Mouse (Mus musculus) right cerebral cortex, adult 18-20 months (tissue): Measurements from ENCODE around the gene Pde4d.

Experiments used
- DNase-seq: peaks from one replicate; pipeline ENCODE4 v3.0.0; 2022; ENCODE audit warnings: mixed read lengths

The Pde4d gene

DNA sequence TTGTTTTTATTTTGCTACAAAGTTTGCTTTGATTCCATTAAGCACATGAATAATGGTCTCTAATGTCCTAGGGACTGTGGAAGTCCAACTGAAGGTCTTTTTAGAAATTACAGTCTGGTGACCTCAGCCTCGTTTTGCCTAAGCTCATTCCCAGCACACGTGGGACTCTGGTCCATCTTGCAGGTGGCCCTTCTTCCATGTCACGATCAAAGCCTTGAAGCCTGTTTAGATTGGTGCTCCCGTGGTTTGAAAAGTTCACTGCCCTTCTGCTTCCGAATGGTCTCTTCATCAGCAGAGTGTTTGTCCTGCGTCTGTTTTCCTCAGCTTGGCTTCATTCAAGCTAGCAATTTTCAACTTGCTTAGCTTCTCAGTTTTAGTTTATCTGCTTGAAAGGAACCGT, 389.4 kb downstream of the Pde4d start:
- DNase-seq: no peak

DNA sequence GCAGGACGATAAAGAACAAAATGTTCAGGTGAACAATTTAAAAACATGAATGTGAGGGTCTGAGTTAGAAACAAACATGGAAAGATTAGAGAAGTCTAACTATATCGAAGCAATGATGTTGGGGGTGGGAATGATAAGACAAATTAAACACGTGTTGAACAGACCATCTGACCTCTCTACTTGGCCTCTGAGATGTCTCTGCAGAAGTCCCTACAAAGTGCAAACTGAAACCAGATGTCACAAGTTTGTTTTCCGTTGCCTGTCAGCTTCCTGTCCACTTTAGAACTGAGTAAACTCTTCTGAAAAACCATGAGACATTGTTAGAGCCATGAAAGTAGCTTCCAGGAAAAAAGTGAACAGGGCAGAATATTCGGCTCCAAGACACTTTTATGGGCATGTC, 404.3 kb downstream of the Pde4d start:
- DNase-seq: no peak

DNA sequence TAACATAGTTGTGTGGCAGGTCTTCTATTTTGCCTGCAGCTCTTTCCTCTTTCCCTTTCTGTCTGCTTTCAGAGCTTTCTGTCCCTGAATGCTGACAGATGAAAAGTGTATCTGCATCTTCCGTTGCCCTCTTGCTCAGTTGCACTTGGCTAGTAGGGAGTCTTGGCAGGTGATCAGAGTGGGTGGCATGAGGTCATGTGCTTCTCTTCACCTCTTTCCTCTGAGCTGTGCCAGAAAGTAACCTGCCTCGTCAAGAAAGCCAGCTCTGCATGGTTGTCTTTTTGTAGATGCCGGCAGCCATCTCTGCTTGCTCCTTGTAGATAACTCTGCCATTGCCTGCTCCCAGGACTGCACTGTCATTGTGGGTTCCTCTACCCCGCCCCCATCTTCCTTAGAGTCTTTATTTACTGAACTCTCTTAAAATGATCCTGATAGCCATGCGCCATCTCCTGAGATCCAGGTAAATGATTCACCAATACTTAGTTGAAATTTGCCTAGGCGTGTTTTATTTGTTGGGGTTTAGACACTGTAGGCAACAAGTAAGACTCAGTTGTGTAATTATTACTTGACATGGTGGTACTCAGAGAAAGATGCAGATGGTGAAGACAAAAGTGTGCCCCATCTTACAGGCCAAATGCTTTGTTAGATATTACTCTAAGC, 407.2 kb downstream of the Pde4d start:
- no peak for DNase-seq

DNA sequence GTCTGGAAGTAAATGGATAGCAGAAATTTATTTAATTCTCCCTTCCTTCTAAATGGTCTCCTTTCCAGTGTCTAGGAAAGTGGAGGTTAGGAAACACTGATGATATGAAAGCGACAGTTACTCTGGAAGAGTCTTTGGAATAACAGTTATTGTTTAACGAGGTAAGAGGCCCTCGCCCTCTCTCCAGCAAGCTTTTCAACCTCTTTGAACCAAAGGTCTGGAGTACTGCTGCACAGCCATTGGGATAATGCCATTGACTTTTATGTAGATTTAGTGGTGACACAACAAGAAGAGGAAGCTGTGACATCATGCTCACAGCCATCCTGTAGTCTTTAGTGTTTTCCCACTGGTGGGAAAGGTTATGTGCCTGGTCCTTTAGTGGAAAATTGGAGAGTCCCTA, 409.6 kb downstream of the Pde4d start:
- no peak for DNase-seq

DNA sequence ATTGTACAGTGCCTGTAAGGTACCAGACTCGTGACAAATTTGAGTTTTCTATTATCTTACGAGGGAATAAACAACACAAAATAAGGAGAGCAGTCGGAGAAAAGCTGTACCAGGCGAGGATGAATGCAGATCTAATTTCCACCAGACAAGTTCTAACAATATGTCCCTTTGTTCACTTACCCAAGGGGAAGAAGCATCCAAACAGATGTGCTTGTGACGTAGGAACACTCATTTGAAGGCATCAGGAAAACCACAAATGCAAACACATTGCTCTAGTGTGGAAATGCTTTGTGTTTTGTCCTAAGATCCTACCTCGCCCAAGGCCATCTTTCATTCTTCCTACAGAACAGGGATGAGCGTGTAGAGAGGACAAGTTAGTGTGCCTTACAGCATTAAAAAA, 411.0 kb downstream of the Pde4d start:
- no peak for DNase-seq

DNA sequence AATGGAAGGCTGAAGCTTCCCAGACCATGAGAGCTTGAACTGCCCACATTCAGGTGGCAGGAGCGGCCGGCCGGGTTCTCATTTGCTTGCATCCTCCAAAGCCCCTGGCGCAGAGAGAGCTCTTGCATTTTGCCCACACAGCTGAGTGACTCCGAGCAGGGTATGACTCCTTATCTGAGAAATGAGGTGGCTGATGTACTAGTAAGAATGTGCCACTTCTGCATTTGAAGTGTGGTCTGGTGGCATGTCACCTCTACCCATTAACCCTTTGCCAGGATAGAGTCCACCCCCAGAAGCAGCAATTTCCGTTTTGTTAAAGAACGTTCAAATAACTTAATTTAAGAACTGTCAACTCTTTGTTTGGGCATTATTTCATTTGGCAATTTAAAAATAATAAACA, 412.0 kb downstream of the Pde4d start:
- DNase-seq: no peak

- DNase-seq: no peak
Observed at GRCm38 (mm10) chr13:108862173-108862572, 412.4 kb downstream of the Pde4d start.

- no peak for DNase-seq
Observed at GRCm38 (mm10) chr13:108900160-108900559, 450.4 kb downstream of the Pde4d start.

- no peak for DNase-seq
Observed at GRCm38 (mm10) chr13:108905121-108905520, 455.4 kb downstream of the Pde4d start.

DNA sequence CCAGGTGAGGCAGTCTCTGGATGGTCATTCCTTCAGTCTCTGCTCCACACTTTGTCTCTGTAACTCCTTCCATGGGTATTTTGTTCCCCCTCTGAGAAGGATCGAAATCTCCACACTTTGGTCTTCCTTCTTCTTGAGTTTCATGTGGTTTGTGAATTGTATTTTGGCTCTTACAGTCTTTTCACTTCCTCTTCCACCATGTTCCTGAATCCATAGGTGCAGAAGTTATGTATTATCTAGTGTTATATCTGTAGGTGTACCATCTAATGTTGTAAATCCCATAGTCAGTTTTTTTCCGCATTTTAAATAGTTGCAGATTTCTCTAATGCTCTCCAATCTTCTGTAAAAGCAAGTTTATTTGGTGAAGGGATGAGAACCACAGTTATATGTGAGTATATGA, 459.4 kb downstream of the Pde4d start:
- no peak for DNase-seq

- no peak for DNase-seq
Observed at GRCm38 (mm10) chr13:108914626-108915025, 464.9 kb downstream of the Pde4d start.

- DNase-seq: no peak
Observed at GRCm38 (mm10) chr13:108921146-108921545, 471.4 kb downstream of the Pde4d start.

DNA sequence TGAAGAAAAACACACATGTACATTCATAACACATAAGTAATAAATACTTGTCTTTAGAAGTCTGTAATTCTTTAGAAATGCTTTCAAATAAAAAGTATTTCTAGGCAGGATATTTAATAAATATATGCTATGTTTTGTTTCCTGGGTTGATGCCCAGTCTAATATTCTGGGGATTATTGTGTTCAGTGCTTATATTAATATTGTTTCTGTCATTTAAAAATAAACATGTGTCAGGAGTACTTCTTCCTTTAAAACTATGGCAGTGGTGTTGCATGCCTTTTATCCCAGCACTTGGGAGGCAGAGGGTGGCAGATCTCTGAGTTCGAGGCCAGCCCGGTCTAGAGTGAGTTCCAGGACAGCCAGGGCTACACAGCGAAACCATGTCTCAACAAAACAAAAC, 485.1 kb downstream of the Pde4d start:
- DNase-seq: no peak

DNA sequence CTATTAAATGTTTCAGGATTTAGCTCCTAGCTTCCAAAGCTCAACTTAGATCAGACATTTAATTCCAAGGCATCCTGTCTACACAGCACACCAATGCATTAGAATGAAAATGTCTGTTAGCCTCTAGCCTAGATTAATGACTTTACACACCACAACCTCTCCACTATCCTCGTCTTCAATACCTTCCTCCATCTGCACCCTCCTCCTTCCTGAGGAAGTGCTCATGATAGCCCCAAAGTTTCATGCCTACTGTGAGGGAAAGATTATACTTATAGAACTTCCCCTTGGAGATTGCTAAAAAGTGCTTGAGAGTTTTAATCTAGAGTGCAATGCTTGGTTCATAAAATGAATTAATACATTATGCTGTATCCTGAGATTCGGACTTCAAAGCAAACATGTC, 487.5 kb downstream of the Pde4d start:
- DNase-seq: no peak

- no peak for DNase-seq
Observed at GRCm38 (mm10) chr13:108952911-108953310, 503.2 kb downstream of the Pde4d start.

- DNase-seq: no peak
Observed at GRCm38 (mm10) chr13:108956059-108956458, 506.3 kb downstream of the Pde4d start.

GRCm38 (mm10) chr13:108964056-108964455, 514.3 kb downstream of the Pde4d start:
- no peak for DNase-seq

GRCm38 (mm10) chr13:108981144-108981543, 531.4 kb downstream of the Pde4d start:
- no peak for DNase-seq

DNA sequence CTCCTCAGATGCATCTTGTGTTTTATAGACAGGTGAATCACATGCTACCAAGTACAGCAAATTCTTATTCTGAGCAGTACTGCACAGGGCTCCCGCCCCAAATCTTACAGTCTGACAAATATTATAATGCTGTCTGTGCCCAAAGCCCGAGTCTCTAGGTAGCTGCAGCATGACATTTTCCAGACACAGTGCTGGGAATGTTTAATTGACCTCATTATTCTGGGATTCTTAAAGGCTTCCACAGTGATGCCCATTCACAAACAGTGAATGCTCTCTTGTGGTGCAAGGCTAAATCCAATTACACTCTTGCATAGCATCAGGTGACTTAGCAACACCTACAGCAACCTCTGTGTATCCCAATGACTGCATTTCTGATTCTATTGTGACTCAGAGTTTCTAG, 549.0 kb downstream of the Pde4d start:
- no peak for DNase-seq

- no peak for DNase-seq
Observed at GRCm38 (mm10) chr13:109024703-109025102, 575.0 kb downstream of the Pde4d start.

DNA sequence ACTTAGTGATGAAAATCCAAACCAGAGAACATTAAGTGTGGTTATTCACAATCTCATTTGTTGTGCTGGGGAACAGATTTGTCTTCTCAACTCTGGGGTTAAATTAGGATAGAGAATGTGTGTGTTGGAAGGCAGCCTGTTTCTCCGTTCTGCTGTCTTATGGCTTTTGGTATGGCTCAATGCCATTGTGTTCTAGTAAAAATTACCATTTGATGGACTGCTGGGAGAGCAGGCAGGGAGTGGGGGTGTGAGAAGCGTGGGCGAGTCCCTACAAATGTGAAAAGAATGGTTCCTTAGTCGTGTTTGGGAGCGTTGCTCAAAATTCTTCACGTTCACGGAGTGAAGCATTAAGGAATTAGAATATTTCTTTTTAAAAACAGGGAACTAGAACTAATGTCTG, 597.4 kb downstream of the Pde4d start:
- peak; percentile 74 for DNase-seq

DNA sequence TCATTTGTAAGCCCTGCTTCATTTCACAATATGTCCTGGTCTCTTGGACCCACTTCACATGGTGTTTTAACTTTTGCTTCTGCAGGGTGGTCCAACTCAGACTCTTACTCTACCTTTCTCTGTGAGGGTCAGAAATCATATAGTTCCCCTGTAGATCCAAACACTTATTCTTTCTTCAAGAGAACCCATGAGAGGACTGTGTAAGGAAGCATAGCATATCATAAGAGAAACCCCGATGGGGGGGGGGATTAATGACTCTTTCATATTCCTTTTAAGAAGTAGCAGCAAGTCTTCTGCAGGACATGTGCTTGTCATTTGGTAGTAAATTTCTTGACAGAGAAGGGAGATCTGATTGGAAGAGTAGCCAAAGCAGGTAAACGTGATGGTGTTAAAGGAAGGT, 603.1 kb downstream of the Pde4d start:
- no peak for DNase-seq

- DNase-seq: peak; percentile 59
Observed at GRCm38 (mm10) chr13:109053242-109054018, 603.7 kb downstream of the Pde4d start.

DNA sequence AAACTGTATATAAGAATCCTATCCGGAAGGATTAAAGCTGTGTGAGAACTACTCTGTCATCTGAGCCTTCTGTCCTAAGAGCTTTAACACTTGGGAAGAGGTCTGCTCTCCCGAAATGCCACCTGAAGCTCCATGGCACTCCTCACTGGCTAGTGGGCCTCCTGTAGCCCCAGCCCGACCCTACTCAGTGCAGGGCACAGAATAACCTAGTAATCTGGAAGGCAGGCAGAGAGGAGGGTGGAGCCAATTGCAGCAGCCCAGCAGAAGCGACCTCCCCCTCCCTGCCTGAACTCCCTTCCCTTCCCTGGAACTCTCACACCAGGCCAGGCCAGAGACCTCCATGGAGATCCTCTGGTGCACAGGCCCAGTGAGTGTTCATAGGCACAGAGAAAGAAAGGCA, 608.3 kb downstream of the Pde4d start:
- no peak for DNase-seq
